Mouse (Mus musculus) intestine, embryonic 14.5 days (tissue): Measurements from ENCODE around the gene Myom3. TPM values are rescaled to one million over a fixed set of nuclear protein-coding genes. Genes with fewer than 3 reads are reported as not detected.
A peak's percentile ranks its signal among the peaks of the same experiment; 100 is the strongest.

Source experiments
- ATAC-seq: fragments of 200-750 bp; cut with Nextera tagmentation; replicated peaks from 2 replicates; pipeline ENCODE4 v1.8.0; 2017; ENCODE audit warnings: low read depth, moderate number of reproducible peaks, moderate TSS enrichment, moderate library complexity; ENCODE audit not compliant: low FRiP score, low TSS enrichment
- DNase-seq: peaks from one replicate; pipeline ENCODE4 v3.0.0-alpha.2; 2018; ENCODE audit warnings: low spot score
- H3K27ac ChIP-seq: fragments of 300-500 bp; sonication (generic); 2 replicates; pipeline ENCODE4 v1.5.1; 2014; ENCODE audit warnings: low read depth, mild to moderate bottlenecking, control low read depth
- H3K27me3 ChIP-seq: fragments of 300-500 bp; sonication (generic); replicated peaks from 2 replicates; pipeline ENCODE4 v1.6.1; 2014; ENCODE audit warnings: low read length, control low read depth; ENCODE audit not compliant: control insufficient read depth, insufficient read depth
- H3K36me3 ChIP-seq: fragments of 300-500 bp; sonication (generic); 2 replicates; pipeline ENCODE4 v1.6.1; 2014; ENCODE audit warnings: low read length, control low read depth; ENCODE audit not compliant: control insufficient read depth, insufficient read depth
- H3K4me1 ChIP-seq: fragments of 300-500 bp; sonication (generic); replicated peaks from 2 replicates; pipeline ENCODE4 v1.6.1; 2014; ENCODE audit warnings: low read length, control low read depth, mixed read lengths; ENCODE audit not compliant: control insufficient read depth, insufficient read depth
- H3K4me2 ChIP-seq: fragments of 300-500 bp; sonication (generic); 2 replicates; pipeline ENCODE4 v1.6.1; 2014; ENCODE audit warnings: low read length
- H3K4me3 ChIP-seq: fragments of 300-500 bp; sonication (generic); 2 replicates; pipeline ENCODE4 v1.5.1; 2014; ENCODE audit warnings: low read depth, low read length, control low read depth, mixed read lengths
- H3K9ac ChIP-seq: fragments of 300-500 bp; sonication (generic); 2 replicates; pipeline ENCODE4 v1.6.1; 2014; ENCODE audit warnings: mild to moderate bottlenecking, low read length
- H3K9me3 ChIP-seq: fragments of 300-500 bp; sonication (generic); 2 replicates; pipeline ENCODE4 v1.6.1; 2016; ENCODE audit warnings: low read length, control low read depth; ENCODE audit not compliant: control insufficient read depth
- WGBS: fragments of 180-500 bp; shearing (Covaris S2); extraction: QIAGEN DNeasy Blood & Tissue Kit; methylation state at CpG from one replicate; pipeline ENCODE4 v1.1.7; 2014; 5-methylcytosine and 5-hydroxymethylcytosine counted together
- polyA plus RNA-seq: library from polyadenylated mRNA; unstranded; fragments of >200 nt; fragmentation: Nextera tagmentation; extraction: Ambion mirVana; gene quantifications from 2 replicates; pipeline ENCODE4 v1.2.1, GENCODE M21; 2014

The Myom3 gene
- polyA plus RNA-seq, 1 experiment from 2014 or later: 0.51 TPM

DNA sequence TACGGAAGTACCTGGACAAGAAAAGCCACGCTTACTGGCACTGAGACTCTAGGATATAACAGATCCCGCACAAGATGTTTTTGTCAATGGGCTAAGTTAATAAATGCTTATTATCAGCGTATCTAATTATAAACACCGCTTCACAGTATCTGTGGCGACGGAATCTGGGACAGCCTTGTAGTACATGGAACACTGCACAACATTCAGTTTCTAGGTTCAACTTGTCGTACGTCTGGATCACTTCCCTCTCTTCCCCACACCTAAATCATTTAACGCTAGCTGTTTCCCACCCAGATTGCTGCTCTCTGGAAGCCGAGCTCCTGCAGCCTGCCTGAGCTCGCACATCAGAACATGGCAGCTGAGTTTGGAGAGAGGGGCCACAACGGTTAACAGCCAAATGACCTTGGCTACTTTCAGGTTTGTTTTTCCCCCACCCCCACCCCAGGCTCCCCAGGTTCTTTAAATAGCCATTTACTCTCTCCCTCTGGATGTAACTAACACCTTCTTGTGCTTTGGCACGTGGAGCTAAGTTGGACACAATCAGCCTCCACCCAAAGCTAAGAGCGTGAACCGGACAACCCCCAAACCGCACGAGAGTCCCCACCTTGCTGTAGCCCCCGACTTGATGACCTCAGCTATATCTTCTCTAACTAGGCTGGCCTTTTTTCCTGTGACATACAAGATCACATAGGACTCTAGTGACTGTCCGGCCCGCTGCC, 79.9 kb downstream of the Myom3 start:
- Histone ChIP-seq H3K4me1 (no peaks in the 10 kb centered on the region; the same call in 1 of the 2 replicates), H3K27me3 (no peaks in the 10 kb centered on the region), H3K9ac (no peak overlapping the region), H3K9me3 (no peaks in the 10 kb centered on the region), H3K27ac (no peak overlapping the region), H3K4me3 (no peak overlapping the region), H3K36me3 (no peaks in the 10 kb centered on the region), H3K4me2 (no peak overlapping the region)
- ATAC-seq (no peak), DNase-seq (no peak)
- WGBS: 63% methylated on average over 21 of the region's 21 CpGs

DNA sequence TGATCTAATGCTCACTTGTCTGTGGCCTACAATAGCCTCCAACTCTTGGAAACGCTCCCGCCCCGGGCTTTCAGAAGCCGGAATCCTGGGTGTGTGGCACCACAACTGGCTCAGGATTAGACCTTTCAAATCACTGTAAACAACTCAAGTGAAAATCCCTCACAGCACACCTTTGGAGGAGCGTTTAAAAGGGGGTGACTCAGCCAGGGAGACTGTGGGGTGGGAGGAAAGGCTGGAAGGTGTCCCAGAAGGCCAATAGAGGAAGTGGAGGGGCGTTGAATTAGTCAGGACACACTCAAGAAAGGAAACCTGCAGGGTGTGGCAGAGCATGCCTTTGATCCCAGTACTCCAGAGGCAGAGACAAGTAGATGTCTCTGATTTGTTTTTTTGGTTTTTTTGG, 84.9 kb downstream of the Myom3 start:
- no peaks in the 10 kb centered on the region; the same call in 1 of the 2 replicates for H3K4me1 ChIP-seq

DNA sequence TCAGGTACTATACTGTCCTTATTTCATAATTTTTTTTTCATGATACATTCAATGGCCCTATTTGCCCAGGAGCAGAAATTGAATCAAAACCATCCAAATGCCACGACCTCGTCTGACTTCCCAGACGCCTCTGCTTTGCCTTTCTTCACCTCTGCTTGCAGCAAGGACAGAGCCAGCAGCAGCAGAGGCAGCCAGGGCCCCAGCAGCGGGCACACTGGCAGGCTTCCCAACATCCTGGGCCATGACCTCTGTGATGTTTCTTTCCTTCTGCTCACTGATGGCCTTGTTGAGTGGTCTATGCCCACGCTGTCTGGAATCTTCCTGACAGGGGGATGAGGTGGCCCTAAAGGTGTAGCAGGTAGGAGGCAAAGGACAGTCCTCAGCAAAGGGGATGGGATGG, 88.1 kb downstream of the Myom3 start:
- Histone ChIP-seq H3K4me3 (no peak overlapping the region), H3K4me1 (0 out of 2 replicates have a peak, but pooled peaks cover 5% of the 10 kb centered on the region), H3K4me2 (no peak overlapping the region), H3K27ac (no peak overlapping the region), H3K9me3 (no peaks in the 10 kb centered on the region), H3K36me3 (no peaks in the 10 kb centered on the region), H3K27me3 (no peaks in the 10 kb centered on the region), H3K9ac (no peak overlapping the region)
- ATAC-seq (no peak), DNase-seq (peak; percentile 33)
- 63% methylated on average over 5 of the region's 5 CpGs for WGBS

More for the DNA sequence above, 84.9 kb downstream of the Myom3 start:
- Histone ChIP-seq H3K36me3 (no peaks in the 10 kb centered on the region), H3K4me2 (no peak overlapping the region), H3K27me3 (no peaks in the 10 kb centered on the region), H3K27ac (no peak overlapping the region), H3K9ac (no peak overlapping the region), H3K4me3 (no peak overlapping the region), H3K9me3 (no peaks in the 10 kb centered on the region)
- ATAC-seq (no peak), DNase-seq (no peak)
- 79% methylated on average over 6 of the region's 6 CpGs for WGBS

DNA sequence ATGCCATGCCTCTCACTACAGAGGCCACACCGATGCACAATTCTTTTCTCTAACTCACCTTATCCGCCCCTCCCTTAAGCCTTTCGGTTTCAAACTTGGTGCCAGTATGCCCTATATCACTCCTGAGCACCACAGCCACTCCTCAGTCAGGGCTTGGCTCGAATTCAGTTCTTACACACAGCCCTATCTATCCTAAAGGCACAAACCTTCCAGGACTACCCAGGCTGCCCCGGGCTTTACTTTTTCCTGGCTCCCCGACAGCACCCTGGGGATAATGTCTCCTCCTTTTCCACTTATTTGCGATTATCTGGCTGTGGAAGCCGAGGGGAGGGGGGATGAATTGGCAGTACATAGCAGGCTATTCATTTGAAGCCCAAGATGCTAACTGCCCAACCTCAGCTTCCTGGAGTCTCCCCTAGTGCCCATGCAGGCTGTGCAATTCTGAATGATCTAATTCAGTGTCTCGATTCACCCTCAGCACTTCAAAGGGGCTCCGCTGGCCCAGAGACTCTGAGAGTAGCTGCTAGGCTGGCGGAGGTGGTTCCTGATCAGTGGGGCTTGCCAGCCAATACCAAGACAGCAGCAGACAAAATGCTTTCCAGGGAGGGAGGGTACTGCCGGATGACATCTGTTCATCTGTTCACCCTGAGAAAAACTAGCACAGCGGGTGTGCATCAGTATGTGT, 91.0 kb downstream of the Myom3 start:
- Histone ChIP-seq H3K9ac (no peak overlapping the region), H3K27ac (no peak overlapping the region), H3K36me3 (no peaks in the 10 kb centered on the region), H3K4me1 (peaks cover 12% of the 10 kb centered on the region), H3K4me3 (no peak overlapping the region), H3K27me3 (no peaks in the 10 kb centered on the region), H3K4me2 (no peak overlapping the region), H3K9me3 (no peaks in the 10 kb centered on the region)
- DNase-seq (peak; percentile 49), ATAC-seq (no peak)
- 43% methylated on average over 13 of the region's 13 CpGs for WGBS

DNA sequence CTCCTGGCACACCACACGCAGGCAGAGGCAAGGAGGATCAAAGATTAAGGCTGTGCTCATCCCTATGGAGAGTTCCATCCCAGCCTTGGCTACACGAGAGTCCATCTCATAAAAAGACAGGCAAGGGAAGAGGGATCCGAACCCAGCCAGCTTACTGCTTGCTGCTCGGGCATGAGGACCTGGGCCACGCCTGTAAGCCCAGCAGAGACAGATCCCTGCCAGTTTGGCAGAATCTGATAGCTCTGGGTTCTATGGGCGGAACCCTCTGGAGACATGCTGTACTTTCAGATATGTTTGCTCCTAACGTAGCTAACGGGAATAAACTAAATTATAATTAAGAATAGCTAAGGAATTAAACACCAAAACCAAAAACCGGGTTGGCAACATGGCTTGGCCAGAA, 92.4 kb downstream of the Myom3 start:
- no peak overlapping the region for H3K4me2 ChIP-seq
- peak; percentile 48 for DNase-seq
- H3K9ac ChIP-seq: no peak overlapping the region
- H3K27ac ChIP-seq: no peak overlapping the region
- no peak for ATAC-seq
- H3K36me3 ChIP-seq: no peaks in the 10 kb centered on the region
- no peaks in the 10 kb centered on the region for H3K9me3 ChIP-seq
- no peak overlapping the region for H3K4me3 ChIP-seq
- no peaks in the 10 kb centered on the region for H3K27me3 ChIP-seq
- WGBS: 90% methylated on average over 9 of the region's 9 CpGs
- peaks cover 12% of the 10 kb centered on the region for H3K4me1 ChIP-seq

DNA sequence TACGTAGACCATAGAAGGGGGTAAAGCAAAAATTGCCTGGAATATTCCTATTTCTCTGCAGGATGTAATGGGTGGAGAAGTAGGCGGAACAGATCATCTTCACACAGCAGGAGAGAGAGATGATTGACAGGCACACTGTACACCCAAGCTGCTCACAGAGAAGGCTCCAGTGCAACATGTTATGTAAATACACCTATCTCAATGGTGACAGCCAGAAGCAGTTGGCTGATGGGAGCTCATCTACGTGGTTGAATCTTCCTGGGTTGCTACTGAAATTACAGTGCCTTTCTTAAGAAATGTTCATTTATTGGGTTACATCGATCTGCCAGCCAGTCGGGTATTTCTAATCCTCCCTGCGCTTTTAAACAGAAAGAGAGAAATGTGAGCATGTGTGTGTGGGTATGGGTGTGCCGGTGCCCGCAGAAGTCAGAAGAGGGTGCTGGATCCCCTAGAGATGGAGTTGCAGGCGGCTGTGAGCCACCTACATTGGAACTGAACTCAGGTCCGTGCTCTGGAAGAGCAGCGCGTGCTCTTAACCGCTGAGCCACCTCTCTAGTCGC, 94.6 kb downstream of the Myom3 start:
- 90% methylated on average over 14 of the region's 14 CpGs for WGBS
- no peaks in the 10 kb centered on the region for H3K9me3 ChIP-seq
- H3K4me2 ChIP-seq: no peak overlapping the region
- ATAC-seq: no peak
- peaks cover 26% of the 10 kb centered on the region for H3K4me1 ChIP-seq
- no peaks in the 10 kb centered on the region for H3K27me3 ChIP-seq
- H3K27ac ChIP-seq: 0 out of 2 replicates have a peak overlapping the region, but pooled peaks have one; percentile 99
- peak; percentile 44 for DNase-seq
- H3K4me3 ChIP-seq: no peak overlapping the region
- no peak overlapping the region for H3K9ac ChIP-seq
- peaks cover 8% of the 10 kb centered on the region; the same call in 1 of the 2 replicates for H3K36me3 ChIP-seq

DNA sequence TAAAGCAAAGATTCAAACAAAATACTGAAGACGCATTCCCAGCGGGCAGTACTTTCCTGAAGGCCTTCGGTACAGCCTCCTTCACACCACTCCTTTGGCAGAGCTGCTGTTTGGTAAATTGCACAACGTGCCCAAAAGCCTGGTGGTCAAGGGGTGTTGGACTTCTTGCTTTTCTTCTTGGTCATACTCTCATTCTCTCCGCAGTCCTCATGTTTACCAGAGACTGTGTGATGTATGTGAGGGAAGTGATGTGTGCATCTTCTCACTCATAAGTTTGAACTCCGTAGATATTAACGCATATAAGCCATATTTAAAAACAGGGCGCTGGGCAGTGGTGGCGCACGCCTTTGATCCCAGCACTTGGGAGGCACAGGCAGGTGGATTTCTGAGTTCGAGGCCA, 95.1 kb downstream of the Myom3 start:
- DNase-seq (peak; percentile 50), ATAC-seq (no peak)
- Histone ChIP-seq H3K9me3 (no peaks in the 10 kb centered on the region), H3K9ac (peak overlapping the region; percentile 97), H3K4me2 (peak overlapping the region; percentile 94), H3K36me3 (peaks cover 13% of the 10 kb centered on the region), H3K4me3 (peak overlapping the region; percentile 95; the same call in 1 of the 2 replicates), H3K27me3 (no peaks in the 10 kb centered on the region), H3K4me1 (peaks cover 32% of the 10 kb centered on the region), H3K27ac (peak overlapping the region; percentile 99)
- WGBS: 73% methylated on average over 11 of the region's 11 CpGs

DNA sequence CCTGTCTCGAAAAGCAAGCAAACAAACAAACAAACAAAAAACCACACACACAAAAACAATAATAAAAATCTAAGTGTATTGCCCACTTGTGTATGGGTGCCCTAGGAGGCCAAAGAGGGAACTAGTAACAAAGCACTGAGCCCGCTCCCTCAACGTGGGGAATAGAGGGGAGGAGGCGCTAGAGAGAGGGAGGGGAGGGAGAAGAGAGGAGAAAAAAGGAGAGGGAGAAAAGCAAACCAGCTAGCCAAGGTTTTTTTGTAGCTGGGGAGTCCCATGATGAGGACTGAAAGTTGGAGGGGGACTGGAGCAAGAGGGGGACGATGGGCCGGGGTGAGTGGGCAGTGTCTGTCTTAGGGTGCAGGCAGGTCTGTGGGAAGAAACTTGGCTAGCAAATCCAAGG, 95.6 kb downstream of the Myom3 start:
- peaks cover 36% of the 10 kb centered on the region for H3K4me1 ChIP-seq
- WGBS: 7% methylated on average over 6 of the region's 6 CpGs

More for the DNA sequence above, 95.6 kb downstream of the Myom3 start:
- peak overlapping the region; percentile 99 for H3K27ac ChIP-seq
- H3K4me3 ChIP-seq: peak overlapping the region; percentile 95
- H3K9me3 ChIP-seq: no peaks in the 10 kb centered on the region
- ATAC-seq: peak; percentile 6; the same call in 1 of the 2 replicates
- H3K4me2 ChIP-seq: peak overlapping the region; percentile 94
- peak overlapping the region; percentile 97 for H3K9ac ChIP-seq
- H3K27me3 ChIP-seq: no peaks in the 10 kb centered on the region
- DNase-seq: no peak
- peaks cover 17% of the 10 kb centered on the region for H3K36me3 ChIP-seq
